Mouse (Mus musculus): Measurements from ENCODE around the gene 4930402H24Rik. TPM values are rescaled to one million over a fixed set of nuclear protein-coding genes. Genes with fewer than 3 reads are reported as not detected.

4930402H24Rik gene
- polyA plus RNA-seq, 1 experiment: 12.4 TPM

GRCm38 (mm10) chr2:130754596-130754995 is 151.6 kb downstream of the 4930402H24Rik start:
- WGBS: 92% methylated on average over 3 of the region's 3 CpGs
- DNase-seq (ENCODE audit: low read depth, low spot score): no peak

DNA sequence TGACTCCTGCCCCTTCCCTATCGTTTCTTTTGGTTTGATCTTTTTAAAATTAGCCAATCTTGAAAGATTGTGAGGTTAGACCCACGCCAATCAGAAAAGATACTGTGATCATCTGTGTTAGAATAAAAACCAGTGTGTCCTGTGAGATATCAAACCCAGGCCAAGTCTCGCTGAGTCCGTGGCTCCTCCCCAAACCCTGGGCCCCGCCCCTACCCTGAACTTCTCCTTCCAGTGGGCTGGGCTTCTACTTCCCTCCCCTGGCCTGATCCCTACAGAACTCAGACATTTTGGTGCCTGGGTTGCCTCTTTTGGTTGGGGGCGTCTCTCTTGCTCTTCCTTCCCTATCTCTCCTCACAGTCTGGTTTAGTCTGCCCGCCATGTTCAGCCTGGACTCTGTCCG is 155.8 kb downstream of the 4930402H24Rik start:
- WGBS: 75% methylated on average over 8 of the region's 8 CpGs
- DNase-seq (ENCODE audit: low read depth, low spot score): no peak

DNA sequence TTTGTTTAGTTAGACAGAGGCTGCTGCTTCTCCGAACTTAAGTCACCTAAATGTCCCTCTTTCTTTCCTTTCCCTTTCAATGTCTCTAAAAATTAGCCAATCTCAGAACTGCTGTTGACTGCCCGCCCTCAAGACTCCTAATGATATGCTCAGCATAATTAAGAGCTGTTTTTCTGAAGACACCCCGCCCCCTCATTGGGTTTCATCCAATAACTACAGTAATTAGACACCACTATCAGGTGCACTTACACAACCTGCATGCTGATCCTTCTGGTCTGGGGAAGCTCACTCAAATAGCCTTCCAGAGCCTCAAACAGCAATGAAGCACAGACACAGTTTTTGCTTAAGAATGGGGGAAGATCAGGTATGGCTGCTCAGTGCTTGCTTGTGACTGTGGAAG is 156.5 kb downstream of the 4930402H24Rik start:
- 88% methylated on average over 3 of the region's 3 CpGs for WGBS
- no peak for DNase-seq (ENCODE audit: low read depth, low spot score)

- no peak for DNase-seq (ENCODE audit: low read depth, low spot score)
- WGBS: 96% methylated on average over 1 of the region's 1 CpGs
These were observed 162.6 kb downstream of the 4930402H24Rik start for GRCm38 (mm10) chr2:130743576-130743975.

GRCm38 (mm10) chr2:130740096-130740495 is 166.1 kb downstream of the 4930402H24Rik start:
- DNase-seq (ENCODE audit: low read depth, low spot score): no peak

GRCm38 (mm10) chr2:130738019-130738418 is 168.2 kb downstream of the 4930402H24Rik start:
- no peak for DNase-seq (ENCODE audit: low read depth, low spot score)
- 88% methylated on average over 6 of the region's 6 CpGs for whole genome bisulfite sequencing

More at GRCm38 (mm10) chr2:130740096-130740495, 166.1 kb downstream of the 4930402H24Rik start:
- 76% methylated on average over 4 of the region's 4 CpGs for WGBS

GRCm38 (mm10) chr2:130735281-130735680 is 170.9 kb downstream of the 4930402H24Rik start:
- DNase-seq (ENCODE audit: low read depth, low spot score): peak; percentile 8
- 28% methylated on average over 5 of the region's 5 CpGs for WGBS

- 74% methylated on average over 3 of the region's 3 CpGs for WGBS
- DNase-seq (ENCODE audit: low read depth, low spot score): no peak
These were observed 172.8 kb downstream of the 4930402H24Rik start for GRCm38 (mm10) chr2:130733444-130733843.

GRCm38 (mm10) chr2:130731855-130732254 is 174.4 kb downstream of the 4930402H24Rik start:
- 61% methylated on average over 5 of the region's 5 CpGs for WGBS
- DNase-seq (ENCODE audit: low read depth, low spot score): no peak

- WGBS: 90% methylated on average over 9 of the region's 9 CpGs
- DNase-seq (ENCODE audit: low read depth, low spot score): no peak
These were observed 175.5 kb downstream of the 4930402H24Rik start for GRCm38 (mm10) chr2:130730746-130731145.

- no peak for DNase-seq (ENCODE audit: low read depth, low spot score)
- WGBS: 84% methylated on average over 2 of the region's 2 CpGs
These were observed 177.2 kb downstream of the 4930402H24Rik start for GRCm38 (mm10) chr2:130728906-130729585.

GRCm38 (mm10) chr2:130727752-130728151 is 178.5 kb downstream of the 4930402H24Rik start:
- no peak for DNase-seq (ENCODE audit: low read depth, low spot score)
- 90% methylated on average over 1 of the region's 1 CpGs for WGBS

GRCm38 (mm10) chr2:130724369-130724768 is 181.8 kb downstream of the 4930402H24Rik start:
- no peak for DNase-seq (ENCODE audit: low read depth, low spot score)
- WGBS: 73% methylated on average over 4 of the region's 4 CpGs

DNA sequence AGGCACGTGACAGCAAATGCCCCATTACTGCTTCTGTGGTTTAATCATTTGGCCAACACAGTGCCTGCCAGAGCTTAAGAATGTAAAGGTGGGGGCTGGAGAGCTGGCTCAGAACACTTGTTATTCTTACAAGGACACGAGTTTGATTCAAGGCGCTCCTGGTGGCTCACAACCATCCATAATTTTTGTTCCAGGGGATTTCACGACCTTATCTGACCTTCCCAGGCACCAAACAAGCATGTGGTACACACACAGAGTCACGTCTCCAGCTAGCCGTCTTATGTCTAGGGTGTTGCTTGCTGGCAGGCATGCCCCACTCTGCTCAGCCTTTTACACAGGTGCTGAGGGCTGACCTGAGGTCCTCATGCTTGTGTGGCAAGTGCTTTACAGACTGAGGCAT is 188.3 kb downstream of the 4930402H24Rik start:
- 75% methylated on average over 6 of the region's 6 CpGs for WGBS

GRCm38 (mm10) chr2:130707057-130707456 is 199.1 kb downstream of the 4930402H24Rik start:
- no peak for DNase-seq (ENCODE audit: low read depth, low spot score)
- WGBS: 73% methylated on average over 10 of the region's 10 CpGs

More for the DNA sequence above, 188.3 kb downstream of the 4930402H24Rik start:
- DNase-seq (ENCODE audit: low read depth, low spot score): no peak

DNA sequence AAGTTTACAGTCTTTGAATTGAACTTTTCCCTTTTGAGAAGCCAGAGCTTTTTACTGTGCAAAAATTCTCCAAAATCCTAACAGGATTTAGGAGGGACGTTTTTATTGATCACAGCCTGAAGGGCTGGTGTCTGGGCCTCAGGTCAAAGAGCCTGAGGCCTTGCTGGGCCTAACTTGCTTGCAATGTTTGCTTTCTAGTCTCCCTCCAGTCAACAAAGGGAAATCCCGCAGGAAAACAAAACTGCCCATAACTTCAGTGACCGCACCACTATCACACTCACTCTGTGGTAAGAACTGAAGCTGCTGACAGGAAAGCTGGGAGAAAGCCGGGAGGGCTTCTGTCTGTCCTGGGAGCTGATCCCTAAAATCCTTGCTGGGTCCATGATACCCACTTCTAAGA is 199.6 kb downstream of the 4930402H24Rik start:
- WGBS: 71% methylated on average over 4 of the region's 4 CpGs
- DNase-seq (ENCODE audit: low read depth, low spot score): no peak

- 77% methylated on average over 6 of the region's 6 CpGs for WGBS
- DNase-seq (ENCODE audit: low read depth, low spot score): no peak
These were observed 201.0 kb downstream of the 4930402H24Rik start for GRCm38 (mm10) chr2:130705178-130705577.

- DNase-seq (ENCODE audit: low read depth, low spot score): no peak
- WGBS: 57% methylated on average over 9 of the region's 9 CpGs
These were observed 201.9 kb downstream of the 4930402H24Rik start for GRCm38 (mm10) chr2:130704040-130705001.

DNA sequence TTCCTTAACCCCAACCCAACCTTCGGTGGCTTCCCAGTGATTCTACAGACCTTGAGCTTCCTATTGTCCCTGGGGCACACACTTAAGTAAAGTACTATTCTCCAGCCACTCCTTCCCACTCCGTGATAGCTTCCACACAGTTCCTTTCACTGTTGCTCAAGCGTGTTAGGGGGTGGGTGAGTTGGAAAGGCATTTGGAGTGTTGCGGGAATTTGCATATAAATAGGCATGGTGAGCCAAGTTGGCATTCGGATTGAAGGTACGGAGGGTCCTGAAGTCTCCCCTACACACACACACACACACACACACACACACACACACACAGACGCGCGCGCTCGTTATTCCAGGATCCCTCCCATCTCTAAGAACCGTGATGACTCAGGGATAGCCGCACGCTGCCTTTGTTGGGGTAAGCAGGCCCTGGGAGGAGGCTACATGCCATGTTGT is 208.4 kb downstream of the 4930402H24Rik start:
- DNase-seq (ENCODE audit: low read depth, low spot score): no peak
- 10% methylated on average over 14 of the region's 14 CpGs for WGBS

GRCm38 (mm10) chr2:130697153-130697810 is 208.9 kb downstream of the 4930402H24Rik start, which contains the start of gene Slc4a11:
Gene Slc4a11, minus strand, starts transcription at chr2:130697519.
- under 1% methylated on average over 65 of the region's 65 CpGs for WGBS
- no peak for DNase-seq (ENCODE audit: low read depth, low spot score)
